Mouse (Mus musculus): Measurements from ENCODE around the gene Itpr3.

- TF ChIP-seq CTCF (IDR thresholded peaks at IDR 0.05) = no peak
- no peak for TF ChIP-seq EP300 (IDR thresholded peaks at IDR 0.05)
Observed at GRCm38 (mm10) chr17:27060698-27061097, 3.6 kb downstream of the Itpr3 start.
